Mouse (Mus musculus) heart, embryonic 13.5 days (tissue): ENCODE results near the gene Unc79. TPM values are rescaled to one million over a fixed set of nuclear protein-coding genes. Genes with fewer than 3 reads are reported as not detected.

Experiments
- ATAC-seq: fragments of 200-750 bp; cut with Nextera tagmentation; 2 replicates; pipeline ENCODE4 v1.8.0; 2017; ENCODE audit warnings: moderate TSS enrichment; ENCODE audit not compliant: insufficient number of reproducible peaks, low FRiP score, low TSS enrichment; ENCODE audit errors: extremely low read depth
- H3K27ac ChIP-seq: fragments of 300-500 bp; sonication (generic); replicated peaks from 2 replicates; pipeline ENCODE4 v1.5.1; 2015; ENCODE audit warnings: moderate library complexity, mild to moderate bottlenecking, inconsistent platforms
- H3K27me3 ChIP-seq: fragments of 300-500 bp; sonication (generic); replicated peaks from 2 replicates; pipeline ENCODE4 v1.6.1; 2015; ENCODE audit warnings: mild to moderate bottlenecking, inconsistent platforms
- H3K36me3 ChIP-seq: fragments of 300-500 bp; sonication (generic); 2 replicates; pipeline ENCODE4 v1.6.1; 2015; ENCODE audit warnings: mild to moderate bottlenecking, inconsistent platforms
- H3K4me1 ChIP-seq: fragments of 300-500 bp; sonication (generic); 2 replicates; pipeline ENCODE4 v1.6.1; 2015; ENCODE audit warnings: inconsistent platforms
- H3K4me2 ChIP-seq: fragments of 300-500 bp; sonication (generic); 2 replicates; pipeline ENCODE4 v1.6.1; 2015; ENCODE audit warnings: inconsistent platforms, mild to moderate bottlenecking, moderate library complexity
- H3K4me3 ChIP-seq: fragments of 300-500 bp; sonication (generic); 2 replicates; pipeline ENCODE4 v1.5.1; 2015; ENCODE audit warnings: moderate library complexity, mild to moderate bottlenecking, inconsistent platforms
- H3K9ac ChIP-seq: fragments of 300-500 bp; sonication (generic); 2 replicates; pipeline ENCODE4 v1.6.1; 2015; ENCODE audit warnings: inconsistent platforms, mild to moderate bottlenecking, moderate library complexity
- H3K9me3 ChIP-seq: fragments of 300-500 bp; sonication (generic); 2 replicates; pipeline ENCODE4 v1.6.1; 2016; ENCODE audit warnings: inconsistent platforms
- WGBS: fragments of 180-500 bp; shearing (Covaris S2); methylation state at CpG from one replicate; pipeline ENCODE4 v1.1.7; 2015; ENCODE audit warnings: mixed read lengths; 5-methylcytosine and 5-hydroxymethylcytosine counted together
- polyA plus RNA-seq: library from polyadenylated mRNA; unstranded; fragments of >200 nt; fragmentation: Nextera tagmentation; extraction: Ambion mirVana; gene quantifications from 2 replicates; pipeline ENCODE4 v1.2.1, GENCODE M21; 2015

Gene Unc79
- polyA plus RNA-seq, 1 experiment from 2014 or later, result 0.01 TPM

DNA sequence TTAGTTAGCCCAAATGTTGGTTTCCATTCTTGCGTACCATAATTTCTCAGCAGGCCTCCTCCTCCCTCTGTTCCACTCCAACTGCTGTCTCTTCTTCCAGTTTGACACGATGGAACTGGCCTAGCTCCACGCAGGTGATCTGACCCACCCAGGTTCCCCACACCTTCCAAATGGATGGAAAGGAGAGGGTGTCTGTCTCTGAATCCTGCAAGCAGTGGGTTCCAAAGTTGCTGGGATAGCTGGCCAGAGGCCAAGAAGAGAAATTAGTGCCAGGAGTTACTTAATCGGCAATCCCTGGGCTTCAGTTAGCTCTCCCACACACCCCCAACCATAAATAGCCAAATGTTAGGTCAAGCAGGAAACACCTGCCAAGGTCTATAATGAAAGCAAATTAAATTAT lies 212.1 kb downstream of the Unc79 start:
- no peaks in the 10 kb centered on the region for H3K9me3 ChIP-seq
- peaks cover 5% of the 10 kb centered on the region; the same call in 1 of the 2 replicates for H3K4me1 ChIP-seq
- 71% methylated on average over 4 of the region's 4 CpGs for WGBS
- peaks cover 17% of the 10 kb centered on the region; the same call in 1 of the 2 replicates for H3K27me3 ChIP-seq
- no peak for ATAC-seq
- H3K9ac ChIP-seq, result no peak overlapping the region
- no peaks in the 10 kb centered on the region for H3K36me3 ChIP-seq
- H3K4me2 ChIP-seq, result no peak overlapping the region
- H3K27ac ChIP-seq, result no peak overlapping the region
- no peak overlapping the region for H3K4me3 ChIP-seq

DNA sequence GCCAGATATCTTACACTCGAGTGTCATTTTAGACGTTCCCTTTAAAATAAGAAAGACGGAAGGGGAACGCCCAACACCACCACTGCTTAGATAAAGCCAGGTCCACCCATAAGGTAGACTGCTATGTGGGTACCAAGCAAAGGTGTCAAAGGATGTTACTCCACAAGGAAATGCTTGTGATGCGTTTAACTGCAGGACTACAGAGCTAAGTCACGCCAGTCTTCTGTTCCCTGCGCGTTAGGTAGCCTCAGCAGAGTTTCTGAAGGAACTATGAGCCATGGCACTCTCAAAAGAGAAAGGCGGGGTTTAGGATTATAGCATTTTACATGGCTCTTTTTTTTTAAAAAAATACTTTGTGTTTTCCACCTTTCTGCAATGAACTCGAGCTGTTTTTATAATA lies 214.9 kb downstream of the Unc79 start:
- Histone ChIP-seq H3K9ac (no peak overlapping the region), H3K36me3 (no peaks in the 10 kb centered on the region), H3K4me1 (no peaks in the 10 kb centered on the region), H3K4me2 (no peak overlapping the region), H3K4me3 (no peak overlapping the region), H3K27me3 (peaks cover 14% of the 10 kb centered on the region; the same call in 1 of the 2 replicates), H3K27ac (no peak overlapping the region), H3K9me3 (no peaks in the 10 kb centered on the region)
- 76% methylated on average over 10 of the region's 10 CpGs for WGBS
- no peak for ATAC-seq

DNA sequence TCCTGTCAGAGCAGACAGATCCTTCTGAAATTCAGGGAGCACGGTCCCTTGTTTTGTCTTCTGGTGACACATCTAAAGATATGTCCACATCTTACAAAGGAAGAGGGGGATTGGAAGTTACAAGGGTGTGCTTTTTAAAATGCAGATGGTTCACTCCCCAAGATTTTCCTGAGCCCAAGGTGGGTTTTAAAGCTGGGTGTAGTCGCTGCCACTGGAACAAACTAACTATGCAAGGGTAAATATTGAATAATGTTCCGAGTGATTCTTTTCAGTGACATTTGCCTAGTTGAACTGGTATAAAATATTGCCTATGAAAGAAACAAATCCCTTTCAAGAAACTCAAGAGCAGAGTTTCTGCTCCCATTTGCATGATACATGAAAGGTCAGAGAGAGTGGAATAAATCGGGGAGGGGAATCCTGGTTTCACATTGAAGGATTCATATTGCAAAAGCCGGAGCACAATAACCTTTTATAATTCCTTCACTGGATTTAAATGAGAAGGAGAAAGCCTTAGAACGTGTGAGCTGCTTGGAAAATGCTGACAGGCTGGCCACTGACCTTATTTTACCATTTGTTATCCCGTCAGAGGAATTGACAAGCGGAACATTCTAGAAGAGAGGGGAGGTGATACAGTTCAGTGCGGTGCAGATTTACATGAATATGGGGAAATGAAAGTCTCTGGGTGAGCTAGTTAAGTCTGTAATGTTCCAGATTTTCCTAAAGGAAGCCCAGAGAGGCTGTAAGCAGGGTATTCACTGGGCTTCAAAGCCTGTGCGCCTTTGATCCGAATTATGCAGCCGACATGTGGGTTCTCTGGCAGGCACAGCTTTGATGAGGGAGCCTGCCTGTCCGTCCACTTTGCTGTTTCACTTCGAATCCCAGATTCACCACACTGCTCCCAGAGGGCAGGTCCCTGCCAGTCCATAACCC lies 215.7 kb downstream of the Unc79 start:
- WGBS, result 71% methylated on average over 14 of the region's 14 CpGs
- H3K36me3 ChIP-seq, result no peaks in the 10 kb centered on the region
- H3K4me1 ChIP-seq, result no peaks in the 10 kb centered on the region
- H3K27ac ChIP-seq, result no peak overlapping the region
- H3K4me3 ChIP-seq, result no peak overlapping the region
- ATAC-seq, result no peak
- peaks cover 7% of the 10 kb centered on the region; the same call in 1 of the 2 replicates for H3K27me3 ChIP-seq
- no peak overlapping the region for H3K9ac ChIP-seq
- H3K4me2 ChIP-seq, result no peak overlapping the region
- no peaks in the 10 kb centered on the region for H3K9me3 ChIP-seq

DNA sequence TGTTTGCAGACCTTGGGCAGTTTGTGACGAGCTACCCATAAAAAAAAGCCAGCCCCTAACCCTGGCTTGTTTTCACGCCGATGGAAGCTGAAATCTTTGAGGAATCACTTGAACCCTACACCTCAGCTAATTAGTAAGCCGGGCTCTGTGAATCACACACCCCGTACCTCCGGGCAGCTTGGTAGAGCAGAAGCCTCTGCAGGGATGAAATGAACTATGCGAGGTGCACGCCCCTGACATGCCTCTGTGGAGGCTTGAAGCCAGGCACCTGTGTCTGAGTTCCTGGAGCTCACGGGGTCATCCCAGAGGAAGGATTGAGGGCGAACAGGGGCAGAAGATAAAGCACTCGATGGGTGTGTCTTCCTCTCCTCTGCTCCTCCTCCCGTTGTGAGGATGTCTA lies 220.2 kb downstream of the Unc79 start:
- H3K27me3 ChIP-seq, result no peaks in the 10 kb centered on the region; the same call in 1 of the 2 replicates
- H3K36me3 ChIP-seq, result no peaks in the 10 kb centered on the region
- no peak overlapping the region for H3K4me3 ChIP-seq
- no peaks in the 10 kb centered on the region for H3K9me3 ChIP-seq
- H3K9ac ChIP-seq, result no peak overlapping the region
- H3K4me1 ChIP-seq, result peaks cover 11% of the 10 kb centered on the region
- 62% methylated on average over 12 of the region's 12 CpGs for WGBS
- H3K4me2 ChIP-seq, result no peak overlapping the region
- H3K27ac ChIP-seq, result no peak overlapping the region
- no peak for ATAC-seq

DNA sequence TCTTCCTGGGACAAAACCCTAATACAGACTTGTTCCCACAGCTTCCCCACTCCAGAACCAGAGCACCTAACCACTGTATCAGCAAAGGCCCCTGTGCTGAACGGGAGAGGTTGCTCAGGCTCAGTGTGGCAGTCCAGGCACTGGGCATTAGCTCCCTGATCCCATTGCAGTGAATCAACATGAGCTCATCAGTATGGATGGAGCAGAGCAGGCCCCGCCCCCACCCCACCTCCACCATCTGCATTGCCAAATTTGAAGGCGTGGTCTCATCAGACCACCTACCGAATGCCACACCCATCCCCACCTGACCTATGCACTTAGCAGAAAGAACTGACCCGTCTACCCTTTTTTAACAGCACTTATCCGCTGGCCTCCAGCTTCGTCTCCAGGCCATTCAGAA lies 234.4 kb downstream of the Unc79 start:
- no peak overlapping the region for H3K4me2 ChIP-seq
- peaks cover 11% of the 10 kb centered on the region for H3K4me1 ChIP-seq
- WGBS, result 16% methylated on average over 7 of the region's 7 CpGs
- no peaks in the 10 kb centered on the region for H3K27me3 ChIP-seq
- H3K9me3 ChIP-seq, result no peaks in the 10 kb centered on the region
- no peak for ATAC-seq
- no peaks in the 10 kb centered on the region for H3K36me3 ChIP-seq
- H3K4me3 ChIP-seq, result no peak overlapping the region
- H3K27ac ChIP-seq, result no peak overlapping the region
- H3K9ac ChIP-seq, result no peak overlapping the region

DNA sequence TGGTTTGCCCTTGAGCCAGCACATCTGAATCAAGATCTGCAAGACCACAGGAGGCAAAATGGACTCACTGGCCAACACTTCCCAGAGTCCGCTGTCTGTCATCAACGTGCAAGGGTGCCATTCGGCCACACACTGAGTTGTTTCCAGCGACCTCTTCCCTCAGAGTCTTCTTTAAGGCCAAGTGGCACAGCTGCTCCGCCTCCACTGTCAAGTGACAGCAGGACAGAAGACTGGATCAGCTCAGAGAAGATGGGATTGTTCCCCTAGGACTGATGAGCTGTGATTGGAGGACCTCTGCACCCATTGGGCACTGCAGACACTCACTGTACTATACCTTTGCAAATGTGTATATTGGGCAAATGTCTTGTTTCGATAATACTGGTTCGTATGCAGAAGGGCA lies 238.4 kb downstream of the Unc79 start:
- Histone ChIP-seq H3K9ac (no peak overlapping the region), H3K4me2 (no peak overlapping the region), H3K4me1 (peaks cover 32% of the 10 kb centered on the region), H3K27me3 (no peaks in the 10 kb centered on the region), H3K9me3 (no peaks in the 10 kb centered on the region), H3K27ac (no peak overlapping the region), H3K36me3 (no peaks in the 10 kb centered on the region), H3K4me3 (no peak overlapping the region)
- 78% methylated on average over 7 of the region's 7 CpGs for WGBS
- ATAC-seq, result no peak

DNA sequence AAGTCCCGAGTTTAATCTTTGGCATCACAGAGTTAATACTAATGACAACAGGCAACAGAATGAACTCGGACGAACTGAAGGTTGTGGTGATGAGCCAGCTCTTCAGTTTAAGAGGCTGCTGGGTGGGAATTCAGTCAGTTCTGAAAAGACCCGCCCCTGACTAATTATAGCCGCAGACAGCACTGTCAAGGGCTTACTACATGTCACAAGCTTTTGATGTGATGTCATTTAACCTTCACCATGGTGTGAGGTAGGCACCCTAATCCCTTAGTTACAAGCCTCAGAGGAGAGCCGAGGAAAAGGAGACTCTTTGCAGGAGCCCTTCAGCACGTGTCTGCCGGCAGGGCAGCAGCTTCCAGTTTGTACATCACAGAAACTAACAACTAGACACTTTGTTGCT lies 239.6 kb downstream of the Unc79 start:
- Histone ChIP-seq H3K4me1 (peaks cover 32% of the 10 kb centered on the region), H3K27ac (peak overlapping the region; percentile 57), H3K9me3 (no peaks in the 10 kb centered on the region), H3K9ac (no peak overlapping the region), H3K27me3 (peaks cover 4% of the 10 kb centered on the region), H3K4me2 (peak overlapping the region; percentile 32), H3K36me3 (no peaks in the 10 kb centered on the region), H3K4me3 (no peak overlapping the region)
- 28% methylated on average over 8 of the region's 8 CpGs for WGBS
- peak; percentile 45; the same call in 1 of the 2 replicates for ATAC-seq

DNA sequence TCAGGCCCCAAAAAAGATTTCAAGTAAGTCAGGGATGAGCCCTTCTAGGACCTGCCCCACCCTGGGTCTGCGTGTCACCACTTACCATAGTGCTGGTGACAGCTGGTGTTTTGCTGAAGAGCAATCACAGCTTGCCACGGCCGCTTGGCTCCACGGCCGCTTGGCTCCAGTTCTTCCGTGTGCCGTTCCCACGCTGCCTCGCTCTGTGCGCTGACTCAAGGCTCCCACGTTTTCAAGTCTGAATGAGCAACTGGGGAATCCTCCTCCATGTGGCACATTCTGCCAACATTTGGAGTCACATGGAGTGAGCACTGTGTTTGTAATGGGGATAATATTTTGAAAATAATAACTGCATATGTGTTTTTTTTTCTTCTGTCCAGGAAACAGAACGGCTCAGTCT lies 241.1 kb downstream of the Unc79 start:
- no peaks in the 10 kb centered on the region for H3K9me3 ChIP-seq
- ATAC-seq, result no peak
- H3K4me2 ChIP-seq, result no peak overlapping the region
- H3K9ac ChIP-seq, result no peak overlapping the region
- no peak overlapping the region for H3K27ac ChIP-seq
- peaks cover 32% of the 10 kb centered on the region for H3K4me1 ChIP-seq
- H3K36me3 ChIP-seq, result no peaks in the 10 kb centered on the region
- WGBS, result 48% methylated on average over 12 of the region's 12 CpGs
- H3K4me3 ChIP-seq, result no peak overlapping the region
- peaks cover 4% of the 10 kb centered on the region for H3K27me3 ChIP-seq

DNA sequence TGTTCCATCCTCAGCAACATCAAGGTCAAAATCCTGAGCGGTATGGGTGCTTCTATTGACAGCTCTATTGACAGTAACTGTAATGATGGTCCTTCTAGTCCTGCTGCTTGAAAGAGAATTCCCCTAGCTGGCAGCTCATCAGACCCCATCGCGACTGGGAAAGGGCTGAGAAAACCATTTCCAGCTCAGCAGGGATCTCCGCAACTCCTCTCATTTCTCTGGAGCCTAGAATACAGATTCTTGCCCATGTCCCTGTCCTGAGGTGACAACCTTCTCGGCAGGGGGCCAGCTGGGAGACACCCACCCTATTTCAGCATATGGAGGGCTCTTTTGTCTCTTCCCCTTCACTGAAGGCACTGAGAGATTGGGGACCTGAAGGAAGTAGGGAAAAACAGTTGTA lies 244.3 kb downstream of the Unc79 start:
- Histone ChIP-seq H3K9me3 (no peaks in the 10 kb centered on the region), H3K9ac (no peak overlapping the region), H3K4me2 (no peak overlapping the region), H3K27ac (no peak overlapping the region), H3K4me3 (no peak overlapping the region), H3K36me3 (no peaks in the 10 kb centered on the region), H3K27me3 (peaks cover 12% of the 10 kb centered on the region), H3K4me1 (peaks cover 22% of the 10 kb centered on the region)
- 35% methylated on average over 5 of the region's 5 CpGs for WGBS
- ATAC-seq, result no peak

DNA sequence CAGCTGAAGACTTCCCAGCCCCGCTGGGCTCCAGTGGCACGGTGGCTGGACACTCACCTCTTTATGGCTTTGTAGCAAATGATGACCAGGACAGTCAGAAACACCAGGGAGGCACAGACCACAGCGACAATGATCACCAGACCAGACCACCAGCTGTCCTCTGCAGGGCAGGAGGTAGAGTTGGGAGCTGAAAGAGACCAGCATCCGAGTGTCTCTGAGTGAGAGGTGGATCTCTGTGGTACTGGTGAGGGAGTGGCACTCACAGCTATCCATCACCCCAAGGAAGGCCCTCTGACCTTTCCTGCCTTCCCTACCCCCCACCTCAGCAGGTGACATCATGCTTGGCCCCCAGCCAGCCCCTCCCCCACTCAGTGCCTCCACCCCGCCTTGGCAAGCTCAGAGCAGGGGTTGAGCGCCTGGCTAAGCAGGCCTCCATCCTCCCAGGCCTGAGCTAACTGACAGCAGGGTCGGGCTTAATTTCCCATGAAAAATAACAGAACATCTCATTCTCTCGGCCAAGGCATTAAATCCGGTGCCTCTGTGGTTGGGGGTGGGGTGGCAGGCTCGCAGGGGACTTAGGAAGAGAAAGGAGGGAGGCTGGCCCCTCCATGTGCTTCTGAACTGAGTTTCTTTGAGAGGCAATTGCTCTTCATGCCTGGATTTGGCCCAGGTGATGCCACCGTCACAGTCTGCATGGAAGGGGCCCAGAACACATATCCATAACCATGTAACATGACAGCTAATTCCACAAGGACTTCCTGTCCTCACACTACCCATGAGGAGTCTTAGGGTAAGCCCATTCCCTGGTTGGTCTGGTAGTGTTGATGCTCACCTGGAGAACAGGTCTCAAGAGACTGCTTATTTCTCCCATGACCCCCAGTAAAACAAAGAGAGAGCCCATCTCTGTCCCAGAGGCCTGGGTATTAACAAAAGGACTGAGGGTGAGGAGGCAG lies 254.2 kb downstream of the Unc79 start:
- peak; percentile 49; the same call in 1 of the 2 replicates for ATAC-seq
- no peak overlapping the region for H3K4me2 ChIP-seq
- WGBS, result 32% methylated on average over 11 of the region's 11 CpGs
- H3K9me3 ChIP-seq, result no peaks in the 10 kb centered on the region
- no peak overlapping the region for H3K9ac ChIP-seq
- no peak overlapping the region for H3K27ac ChIP-seq
- H3K4me1 ChIP-seq, result peaks cover 16% of the 10 kb centered on the region
- no peak overlapping the region for H3K4me3 ChIP-seq
- no peaks in the 10 kb centered on the region for H3K27me3 ChIP-seq
- no peaks in the 10 kb centered on the region for H3K36me3 ChIP-seq

DNA sequence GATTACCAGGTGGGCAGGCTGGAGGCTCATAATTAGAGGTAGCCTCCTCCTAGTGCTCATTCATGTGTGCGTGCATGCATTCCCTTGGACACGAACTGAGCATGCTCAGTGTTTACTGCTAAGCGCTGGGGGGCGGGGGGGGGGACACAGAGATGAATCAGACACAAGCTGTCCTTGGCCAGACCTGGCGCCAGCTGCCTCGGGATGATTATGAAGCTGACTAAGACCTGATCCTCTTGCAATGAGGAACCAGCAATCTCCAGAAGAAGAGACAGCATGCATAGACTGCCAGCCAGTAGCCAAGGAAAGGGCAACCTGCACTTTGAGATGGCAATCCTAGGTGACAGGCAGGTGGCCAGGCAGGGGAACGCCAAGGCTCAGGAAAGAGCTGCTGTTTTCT lies 256.9 kb downstream of the Unc79 start:
- Histone ChIP-seq H3K36me3 (no peaks in the 10 kb centered on the region), H3K27ac (no peak overlapping the region), H3K4me3 (no peak overlapping the region), H3K4me1 (peaks cover 13% of the 10 kb centered on the region), H3K9ac (no peak overlapping the region), H3K27me3 (no peaks in the 10 kb centered on the region), H3K4me2 (no peak overlapping the region), H3K9me3 (no peaks in the 10 kb centered on the region)
- ATAC-seq, result no peak
- 68% methylated on average over 7 of the region's 7 CpGs for whole genome bisulfite sequencing
